In the genomic region with DNA sequence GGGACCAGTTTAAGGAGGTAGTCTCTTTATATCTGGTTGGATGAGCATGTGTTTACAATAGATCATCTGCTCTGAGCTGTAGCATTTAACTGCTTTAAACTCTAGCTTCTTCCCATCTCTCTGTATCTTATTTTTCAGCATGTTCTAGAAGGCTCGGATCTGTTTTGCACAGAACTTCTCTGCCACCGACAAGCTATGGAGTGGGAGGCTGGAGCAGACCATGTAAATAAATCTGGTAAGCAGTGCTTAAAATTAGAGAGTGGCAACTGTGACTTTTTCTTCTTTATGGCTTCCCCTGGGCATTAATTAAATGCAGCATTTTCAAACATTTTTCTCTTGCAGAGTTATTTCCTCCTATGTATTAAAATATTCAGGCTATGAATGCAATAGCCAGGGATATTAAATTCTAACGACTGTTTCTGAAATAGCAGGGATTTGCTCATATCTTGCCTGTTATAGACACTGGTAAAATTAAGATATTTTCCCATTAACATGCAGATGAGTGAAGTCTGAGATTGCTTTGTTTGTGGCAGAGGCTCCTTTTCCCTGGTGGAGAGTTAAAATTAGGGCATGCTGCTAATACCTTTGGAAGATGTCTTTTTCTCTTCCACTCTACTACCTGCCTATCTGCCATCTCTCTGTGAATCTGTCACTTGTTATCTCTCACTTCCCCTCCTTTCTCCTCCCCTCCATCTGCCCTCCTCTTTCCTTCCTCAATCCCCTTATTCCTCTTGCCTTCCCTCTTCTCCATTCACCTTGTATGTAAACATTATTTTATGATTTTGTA, we compare ENCODE assay signal across 20 mouse cellular contexts.
A peak's percentile ranks its signal among the peaks of the same experiment; 100 is the strongest.
DNase-seq lines count a peak whose midpoint lies in the region; ATAC-seq and TF ChIP-seq lines count a peak whose summit lies in the region.
"Had no signal": no experiment of that assay in that cellular context is flagged by ENCODE, and none has a peak within 500 bp of the region (broad histone marks: within the 10 kb centered on the region; RNA-seq: fewer than 3 reads in every experiment).

No protein-coding gene starts in this region.

- H3K9ac ChIP-seq in hindbrain, embryonic 15.5 days: no peak overlapping the region
- H3K9ac ChIP-seq in hindbrain, embryonic 13.5 days: no peak overlapping the region
- no peak overlapping the region for H3K9ac ChIP-seq in midbrain, embryonic 14.5 days (replicated peaks; ENCODE audit: low read length)
- H3K9ac ChIP-seq in midbrain, embryonic 11.5 days (ENCODE audit: low read length): no peak overlapping the region
- no peak overlapping the region for H3K9ac ChIP-seq in midbrain, postnatal 0 days (replicated peaks; ENCODE audit: low read length, poor library complexity, severe bottlenecking)
- H3K9ac ChIP-seq in intestine, postnatal 0 days (ENCODE audit: low read depth, low read length): no peak overlapping the region
- H3K9ac ChIP-seq in liver, embryonic 12.5 days: no peak overlapping the region
- H3K9ac ChIP-seq: heart, embryonic 12.5 days; lung, embryonic 15.5 days; stomach, embryonic 15.5 days had no signal

- H3K27me3 ChIP-seq in hindbrain, embryonic 15.5 days: no peaks in the 10 kb centered on the region
- no peaks in the 10 kb centered on the region for H3K27me3 ChIP-seq in hindbrain, embryonic 13.5 days
- no peaks in the 10 kb centered on the region for H3K27me3 ChIP-seq in midbrain, embryonic 14.5 days (ENCODE audit: control insufficient read depth, insufficient read depth, low read length)
- H3K27me3 ChIP-seq in midbrain, embryonic 11.5 days (ENCODE audit: control insufficient read depth, insufficient read depth, low read length): no peaks in the 10 kb centered on the region
- H3K27me3 ChIP-seq in midbrain, postnatal 0 days (ENCODE audit: insufficient read depth, low read length): no peaks in the 10 kb centered on the region
- H3K27me3 ChIP-seq in intestine, postnatal 0 days (replicated peaks; ENCODE audit: control insufficient read depth, insufficient read depth, low read length): no peaks in the 10 kb centered on the region
- H3K27me3 ChIP-seq in liver, embryonic 12.5 days (replicated peaks): no peaks in the 10 kb centered on the region
- H3K27me3 ChIP-seq: heart, embryonic 12.5 days; lung, embryonic 15.5 days; stomach, embryonic 15.5 days had no signal

- WGBS in hindbrain, embryonic 15.5 days: 50% methylated on average over 3 of the region's 3 CpGs
- WGBS in hindbrain, embryonic 13.5 days: 75% methylated on average over 3 of the region's 3 CpGs
- WGBS in midbrain, embryonic 14.5 days: 64% methylated on average over 3 of the region's 3 CpGs
- WGBS in midbrain, embryonic 11.5 days: 79% methylated on average over 3 of the region's 3 CpGs
- WGBS in midbrain, postnatal 0 days: 45% methylated on average over 3 of the region's 3 CpGs
- WGBS in intestine, postnatal 0 days: 45% methylated on average over 3 of the region's 3 CpGs
- 51% methylated on average over 3 of the region's 3 CpGs for WGBS in liver, embryonic 12.5 days (ENCODE audit: insufficient replicate concordance)

- H3K4me2 ChIP-seq in hindbrain, embryonic 15.5 days: no peak overlapping the region
- H3K4me2 ChIP-seq in hindbrain, embryonic 13.5 days: no peak overlapping the region
- no peak overlapping the region for H3K4me2 ChIP-seq in midbrain, embryonic 14.5 days (ENCODE audit: low read length)
- no peak overlapping the region for H3K4me2 ChIP-seq in midbrain, embryonic 11.5 days
- no peak overlapping the region for H3K4me2 ChIP-seq in midbrain, postnatal 0 days (ENCODE audit: low read depth, low read length, poor library complexity, severe bottlenecking)
- no peak overlapping the region for H3K4me2 ChIP-seq in intestine, postnatal 0 days (replicated peaks; ENCODE audit: low read depth)
- no peak overlapping the region for H3K4me2 ChIP-seq in liver, embryonic 12.5 days
- H3K4me2 ChIP-seq: heart, embryonic 12.5 days; liver, embryonic 11.5 days; lung, embryonic 15.5 days; stomach, embryonic 15.5 days had no signal

- peak overlapping the region; percentile 42; the same call in 1 of the 2 replicates for H3K27ac ChIP-seq in hindbrain, embryonic 15.5 days (replicated peaks)
- H3K27ac ChIP-seq in hindbrain, embryonic 13.5 days: no peak overlapping the region
- no peak overlapping the region for H3K27ac ChIP-seq in midbrain, embryonic 14.5 days (replicated peaks; ENCODE audit: low read depth, low read length)
- H3K27ac ChIP-seq in midbrain, embryonic 11.5 days (ENCODE audit: low read depth, low read length): no peak overlapping the region
- H3K27ac ChIP-seq in midbrain, postnatal 0 days (ENCODE audit: low read depth, low read length): peak overlapping the region; percentile 47; the same call in 1 of the 2 replicates
- H3K27ac ChIP-seq in intestine, postnatal 0 days (ENCODE audit: low read depth, low read length): no peak overlapping the region
- H3K27ac ChIP-seq in liver, embryonic 12.5 days: no peak overlapping the region
- H3K27ac ChIP-seq: lung, embryonic 15.5 days; stomach, embryonic 15.5 days had no signal

- no peak overlapping the region for H3K4me3 ChIP-seq in hindbrain, embryonic 15.5 days
- H3K4me3 ChIP-seq in hindbrain, embryonic 13.5 days: no peak overlapping the region
- H3K4me3 ChIP-seq in midbrain, embryonic 14.5 days (replicated peaks; ENCODE audit: low read depth, low read length): no peak overlapping the region
- no peak overlapping the region for H3K4me3 ChIP-seq in midbrain, embryonic 11.5 days (ENCODE audit: low read depth, low read length)
- H3K4me3 ChIP-seq in midbrain, postnatal 0 days (ENCODE audit: low read depth, low read length): no peak overlapping the region
- H3K4me3 ChIP-seq in intestine, postnatal 0 days (ENCODE audit: low read depth, low read length): no peak overlapping the region
- H3K4me3 ChIP-seq in liver, embryonic 12.5 days: no peak overlapping the region
- H3K4me3 ChIP-seq: heart, embryonic 12.5 days; lung, embryonic 15.5 days; stomach, embryonic 15.5 days had no signal

- peak; percentile 45; the same call in 1 of the 2 replicates for ATAC-seq in hindbrain, embryonic 15.5 days (ENCODE audit: low FRiP score, low read depth)
- no peak for ATAC-seq in hindbrain, embryonic 13.5 days (ENCODE audit: low FRiP score)
- ATAC-seq in midbrain, embryonic 14.5 days (ENCODE audit: low FRiP score, low TSS enrichment): no peak
- ATAC-seq in midbrain, embryonic 11.5 days (ENCODE audit: low FRiP score): no peak
- peak; percentile 44; the same call in 1 of the 2 replicates for ATAC-seq in midbrain, postnatal 0 days (ENCODE audit: low FRiP score)
- ATAC-seq in intestine, postnatal 0 days: no peak
- no peak for ATAC-seq in liver, embryonic 12.5 days
- ATAC-seq: CD4-positive, CD25-positive, alpha-beta regulatory T cell, adult 4 months had no signal

- DNase-seq in midbrain, embryonic 14.5 days: peak; percentile 46
- DNase-seq in midbrain, embryonic 11.5 days (ENCODE audit: low spot score, missing footprints): no peak
- peak; percentile 34 to 54 for DNase-seq in layer of hippocampus, adult 8-10 months (ENCODE audit: low spot score in 2 of 2)
- peak; percentile 61 for DNase-seq in midbrain, postnatal 0 days (ENCODE audit: low spot score)
- DNase-seq: adrenal gland, adult 2 months; embryo, embryonic 11 days; heart, postnatal 36 days; kidney, adult 11 months; kidney, postnatal 25 days; spleen, adult 18-20 months; thymus, postnatal 4 days had no signal

- no peaks in the 10 kb centered on the region for H3K9me3 ChIP-seq in hindbrain, embryonic 15.5 days
- no peaks in the 10 kb centered on the region for H3K9me3 ChIP-seq in hindbrain, embryonic 13.5 days
- H3K9me3 ChIP-seq in midbrain, embryonic 14.5 days (ENCODE audit: control insufficient read depth, low read length): no peaks in the 10 kb centered on the region
- H3K9me3 ChIP-seq in midbrain, embryonic 11.5 days (ENCODE audit: control insufficient read depth, low read length): no peaks in the 10 kb centered on the region
- no peaks in the 10 kb centered on the region for H3K9me3 ChIP-seq in midbrain, postnatal 0 days (ENCODE audit: low read length)
- H3K9me3 ChIP-seq in intestine, postnatal 0 days (ENCODE audit: control insufficient read depth): no peaks in the 10 kb centered on the region
- H3K9me3 ChIP-seq in liver, embryonic 12.5 days (replicated peaks): no peaks in the 10 kb centered on the region
- H3K9me3 ChIP-seq: heart, embryonic 12.5 days; lung, embryonic 15.5 days; stomach, embryonic 15.5 days had no signal

- no peaks in the 10 kb centered on the region for H3K36me3 ChIP-seq in hindbrain, embryonic 15.5 days
- no peaks in the 10 kb centered on the region for H3K36me3 ChIP-seq in hindbrain, embryonic 13.5 days
- H3K36me3 ChIP-seq in midbrain, embryonic 14.5 days (ENCODE audit: control insufficient read depth, insufficient read depth, low read length): no peaks in the 10 kb centered on the region
- H3K36me3 ChIP-seq in midbrain, embryonic 11.5 days (ENCODE audit: control insufficient read depth, insufficient read depth, low read length): no peaks in the 10 kb centered on the region
- H3K36me3 ChIP-seq in midbrain, postnatal 0 days (ENCODE audit: insufficient read depth, low read length): no peaks in the 10 kb centered on the region
- H3K36me3 ChIP-seq in intestine, postnatal 0 days (ENCODE audit: control insufficient read depth, insufficient read depth): no peaks in the 10 kb centered on the region
- H3K36me3 ChIP-seq in liver, embryonic 12.5 days: no peaks in the 10 kb centered on the region
- H3K36me3 ChIP-seq: heart, embryonic 12.5 days; lung, embryonic 15.5 days; stomach, embryonic 15.5 days had no signal

- peaks cover 2% of the 10 kb centered on the region for H3K4me1 ChIP-seq in hindbrain, embryonic 15.5 days (replicated peaks)
- H3K4me1 ChIP-seq in hindbrain, embryonic 13.5 days (replicated peaks): peaks cover 3% of the 10 kb centered on the region; the same call in 1 of the 2 replicates
- peaks cover 2% of the 10 kb centered on the region; the same call in 1 of the 2 replicates for H3K4me1 ChIP-seq in midbrain, embryonic 14.5 days (ENCODE audit: control insufficient read depth, insufficient read depth, low read length)
- no peaks in the 10 kb centered on the region for H3K4me1 ChIP-seq in midbrain, embryonic 11.5 days (ENCODE audit: control insufficient read depth, insufficient read depth, low read length)
- peaks cover 3% of the 10 kb centered on the region; the same call in 1 of the 2 replicates for H3K4me1 ChIP-seq in midbrain, postnatal 0 days (ENCODE audit: insufficient read depth, low read length)
- H3K4me1 ChIP-seq in intestine, postnatal 0 days (replicated peaks; ENCODE audit: control insufficient read depth, insufficient read depth, low read length): no peaks in the 10 kb centered on the region
- no peaks in the 10 kb centered on the region for H3K4me1 ChIP-seq in liver, embryonic 12.5 days
- H3K4me1 ChIP-seq: heart, embryonic 12.5 days; lung, embryonic 15.5 days; stomach, embryonic 15.5 days had no signal

- no peak for TF ChIP-seq CTCF in midbrain, postnatal 0 days (IDR thresholded peaks at IDR 0.05)
- TF ChIP-seq CTCF in intestine, postnatal 0 days (IDR thresholded peaks at IDR 0.05; ENCODE audit: low read depth): no peak

Comparison
In these comparisons a context has a peak if more than half of its experiments do, and no peak if none do; other contexts are left out.
1. ATAC-seq: peak in hindbrain, embryonic 15.5 days (single experiment) and midbrain, postnatal 0 days (single experiment); none in hindbrain, embryonic 13.5 days (single experiment), midbrain, embryonic 14.5 days (single experiment), midbrain, embryonic 11.5 days (single experiment), intestine, postnatal 0 days (single experiment) and liver, embryonic 12.5 days (single experiment).
2. H3K27ac ChIP-seq: peak in hindbrain, embryonic 15.5 days (single experiment) and midbrain, postnatal 0 days (single experiment); none in hindbrain, embryonic 13.5 days (single experiment), midbrain, embryonic 14.5 days (single experiment), midbrain, embryonic 11.5 days (single experiment), intestine, postnatal 0 days (single experiment) and liver, embryonic 12.5 days (single experiment).